Mouse (Mus musculus): Measurements from ENCODE around the gene Mff. TPM values are rescaled to one million over a fixed set of nuclear protein-coding genes. Genes with fewer than 3 reads are reported as not detected.

Gene Mff
- total and polyA plus RNA-seq, 3 experiments = 366 to 575 (median 387) TPM

- Histone ChIP-seq H3K4me1 (ENCODE audit: insufficient read depth, low read depth, low read length) (peaks cover 4% of the 10 kb centered on the region; the same call in 1 of the 2 replicates), H3K27me3 (ENCODE audit: insufficient read depth, low read length) (peaks cover 19% of the 10 kb centered on the region), H3K4me3 (ENCODE audit: low read depth, low read length) (no peak overlapping the region), H3K36me3 (replicated peaks) (no peaks in the 10 kb centered on the region), H3K9me3 (replicated peaks) (no peaks in the 10 kb centered on the region)
- DNase-seq (ENCODE audit: low spot score) (no peak), ATAC-seq (ENCODE audit: extremely low read depth, insufficient number of reproducible peaks, low FRiP score, poor library complexity, severe bottlenecking) (no peak)
- TF ChIP-seq GATA2 (IDR thresholded peaks at IDR 0.05; ENCODE audit: borderline replicate concordance, low read depth, low read length) (no peak), GATA1 (IDR thresholded peaks at IDR 0.05; ENCODE audit: borderline replicate concordance, low read length) (no peak), TAL1 (conservative IDR thresholded peaks at IDR 0.05; ENCODE audit: low read depth, low read length) (no peak)
These were observed 50.6 kb downstream of the Mff start for GRCm38 (mm10) chr1:82775293-82775692.

- ATAC-seq (ENCODE audit: extremely low read depth, insufficient number of reproducible peaks, low FRiP score, poor library complexity, severe bottlenecking) = no peak
- H3K4me1 ChIP-seq (ENCODE audit: insufficient read depth, low read depth, low read length) = no peaks in the 10 kb centered on the region
- H3K9me3 ChIP-seq (replicated peaks) = no peaks in the 10 kb centered on the region
- TF ChIP-seq GATA2 (IDR thresholded peaks at IDR 0.05; ENCODE audit: borderline replicate concordance, low read depth, low read length) (no peak), CTCF (IDR thresholded peaks at IDR 0.05; ENCODE audit: low read depth, low read length) (no peak), POLR2AphosphoS5 (IDR thresholded peaks at IDR 0.05; ENCODE audit: insufficient replicate concordance, low read depth, low read length) (no peak), GATA1 (IDR thresholded peaks at IDR 0.05; ENCODE audit: borderline replicate concordance, low read length) (no peak), TAL1 (conservative IDR thresholded peaks at IDR 0.05; ENCODE audit: low read depth, low read length) (no peak)
- H3K27me3 ChIP-seq (ENCODE audit: insufficient read depth, low read length) = peaks cover 31% of the 10 kb centered on the region
- no peaks in the 10 kb centered on the region for H3K36me3 ChIP-seq (replicated peaks)
- DNase-seq (ENCODE audit: low spot score) = no peak
- no peak overlapping the region for H3K4me3 ChIP-seq (ENCODE audit: low read depth, low read length)
These were observed 54.8 kb downstream of the Mff start for GRCm38 (mm10) chr1:82779388-82779966.

- DNase-seq (ENCODE audit: low spot score) (no peak), ATAC-seq (ENCODE audit: extremely low read depth, insufficient number of reproducible peaks, low FRiP score, poor library complexity, severe bottlenecking) (no peak)
- Histone ChIP-seq H3K4me1 (ENCODE audit: insufficient read depth, low read depth, low read length) (peaks cover 17% of the 10 kb centered on the region), H3K9me3 (replicated peaks) (no peaks in the 10 kb centered on the region), H3K36me3 (replicated peaks) (no peaks in the 10 kb centered on the region), H3K4me3 (ENCODE audit: low read depth, low read length) (no peak overlapping the region), H3K27me3 (ENCODE audit: insufficient read depth, low read length) (peaks cover 48% of the 10 kb centered on the region)
- no peak for TF ChIP-seq CTCF (IDR thresholded peaks at IDR 0.05; ENCODE audit: low read depth, low read length)
- no peak for TF ChIP-seq GATA2 (IDR thresholded peaks at IDR 0.05; ENCODE audit: borderline replicate concordance, low read depth, low read length)
- no peak for TF ChIP-seq GATA1 (IDR thresholded peaks at IDR 0.05; ENCODE audit: borderline replicate concordance, low read length)
- TF ChIP-seq POLR2AphosphoS5 (IDR thresholded peaks at IDR 0.05; ENCODE audit: insufficient replicate concordance, low read depth, low read length) = no peak
- no peak for TF ChIP-seq TAL1 (conservative IDR thresholded peaks at IDR 0.05; ENCODE audit: low read depth, low read length)
These were observed 58.9 kb downstream of the Mff start for GRCm38 (mm10) chr1:82783559-82783958.

- TF ChIP-seq TAL1 (conservative IDR thresholded peaks at IDR 0.05; ENCODE audit: low read depth, low read length) (no peak), GATA2 (IDR thresholded peaks at IDR 0.05; ENCODE audit: borderline replicate concordance, low read depth, low read length) (no peak), GATA1 (IDR thresholded peaks at IDR 0.05; ENCODE audit: borderline replicate concordance, low read length) (no peak), CTCF (IDR thresholded peaks at IDR 0.05; ENCODE audit: low read depth, low read length) (no peak), POLR2AphosphoS5 (IDR thresholded peaks at IDR 0.05; ENCODE audit: insufficient replicate concordance, low read depth, low read length) (no peak)
- Histone ChIP-seq H3K4me3 (ENCODE audit: low read depth, low read length) (no peak overlapping the region), H3K9me3 (replicated peaks) (no peaks in the 10 kb centered on the region), H3K36me3 (replicated peaks) (no peaks in the 10 kb centered on the region), H3K27me3 (ENCODE audit: insufficient read depth, low read length) (peaks cover 48% of the 10 kb centered on the region), H3K4me1 (ENCODE audit: insufficient read depth, low read depth, low read length) (peaks cover 20% of the 10 kb centered on the region)
- no peak for ATAC-seq (ENCODE audit: extremely low read depth, insufficient number of reproducible peaks, low FRiP score, poor library complexity, severe bottlenecking)
- DNase-seq (ENCODE audit: low spot score) = no peak
These were observed 60.9 kb downstream of the Mff start for GRCm38 (mm10) chr1:82785546-82785945.

GRCm38 (mm10) chr1:82787414-82787813, 62.7 kb downstream of the Mff start:
- DNase-seq (ENCODE audit: low spot score) = peak; percentile 11
- H3K9me3 ChIP-seq (replicated peaks) = no peaks in the 10 kb centered on the region
- peak; percentile 30; the same call in 1 of the 2 replicates for ATAC-seq (ENCODE audit: extremely low read depth, insufficient number of reproducible peaks, low FRiP score, poor library complexity, severe bottlenecking)
- TF ChIP-seq GATA1 (IDR thresholded peaks at IDR 0.05; ENCODE audit: borderline replicate concordance, low read length) (no peak), CTCF (IDR thresholded peaks at IDR 0.05; ENCODE audit: low read depth, low read length) (0 out of 2 replicates have a peak, but pooled peaks have one; percentile 7)
- H3K4me3 ChIP-seq (ENCODE audit: low read depth, low read length) = no peak overlapping the region
- no peaks in the 10 kb centered on the region for H3K36me3 ChIP-seq (replicated peaks)
- H3K4me1 ChIP-seq (ENCODE audit: insufficient read depth, low read depth, low read length) = peaks cover 25% of the 10 kb centered on the region
- peaks cover 46% of the 10 kb centered on the region for H3K27me3 ChIP-seq (ENCODE audit: insufficient read depth, low read length)

- no peak for TF ChIP-seq POLR2AphosphoS5 (IDR thresholded peaks at IDR 0.05; ENCODE audit: insufficient replicate concordance, low read depth, low read length)
- TF ChIP-seq GATA1 (IDR thresholded peaks at IDR 0.05; ENCODE audit: borderline replicate concordance, low read length) = no peak
- no peak for TF ChIP-seq GATA2 (IDR thresholded peaks at IDR 0.05; ENCODE audit: borderline replicate concordance, low read depth, low read length)
- TF ChIP-seq CTCF (IDR thresholded peaks at IDR 0.05; ENCODE audit: low read depth, low read length) = no peak
- no peak for TF ChIP-seq TAL1 (conservative IDR thresholded peaks at IDR 0.05; ENCODE audit: low read depth, low read length)
- no peak for DNase-seq (ENCODE audit: low spot score)
- H3K9me3 ChIP-seq (replicated peaks) = no peaks in the 10 kb centered on the region
- H3K36me3 ChIP-seq (replicated peaks) = no peaks in the 10 kb centered on the region
- peaks cover 40% of the 10 kb centered on the region for H3K27me3 ChIP-seq (ENCODE audit: insufficient read depth, low read length)
- no peak overlapping the region for H3K4me3 ChIP-seq (ENCODE audit: low read depth, low read length)
- no peak for ATAC-seq (ENCODE audit: extremely low read depth, insufficient number of reproducible peaks, low FRiP score, poor library complexity, severe bottlenecking)
- peaks cover 25% of the 10 kb centered on the region for H3K4me1 ChIP-seq (ENCODE audit: insufficient read depth, low read depth, low read length)
These were observed 63.4 kb downstream of the Mff start for GRCm38 (mm10) chr1:82788070-82788469.

All from G1E (cell line).